Mouse (Mus musculus): ENCODE measurements around the gene Nab1. TPM values are rescaled to one million over a fixed set of nuclear protein-coding genes. Genes with fewer than 3 reads are reported as not detected.

The Nab1 gene
- polyA plus RNA-seq, 1 experiment from 2014 or later, result 32.3 TPM

GRCm38 (mm10) chr1:52501688-52502133, 1.2 kb upstream of the Nab1 start:
- 56% methylated on average over 10 of the region's 10 CpGs for WGBS
- ATAC-seq (ENCODE audit: insufficient number of reproducible peaks, insufficient read depth, low FRiP score, low read depth), result no peak

GRCm38 (mm10) chr1:52501090-52501489, 611 bp upstream of the Nab1 start:
- Histone ChIP-seq H3K4me1 (ENCODE audit: control insufficient read depth in 2 of 2, insufficient read depth in 2 of 2, low read length in 2 of 2) (peaks cover 0 to 16% of the 10 kb centered on the region in 2 experiments; a peak in 3 of 4 replicates), H3K4me2 (ENCODE audit: low read length) (peak overlapping the region; percentile 83), H3K36me3 (ENCODE audit: control insufficient read depth, insufficient read depth, low read length) (no peaks in the 10 kb centered on the region), H3K9ac (ENCODE audit: low read length) (peak overlapping the region; percentile 95; the same call in 1 of the 2 replicates), H3K27ac (replicated peaks in 1 of 2; ENCODE audit: control insufficient read depth in 1 of 2, insufficient read depth in 1 of 2, low read depth in 2 of 2, low read length in 2 of 2) (no peak overlapping the region; a peak in 1 of 4 replicates), H3K27me3 (ENCODE audit: control insufficient read depth, insufficient read depth, low read length) (no peaks in the 10 kb centered on the region), H3K4me3 (ENCODE audit: control insufficient read depth in 1 of 2, insufficient read depth in 1 of 2, low read depth in 1 of 2, low read length in 2 of 2) (peak overlapping the region; percentile 70 to 90; a peak in 3 of 4 replicates), H3K9me3 (ENCODE audit: control insufficient read depth, low read length) (no peaks in the 10 kb centered on the region)
- WGBS, result 55% methylated on average over 1 of the region's 1 CpGs
- no peak for ATAC-seq (ENCODE audit: insufficient number of reproducible peaks, insufficient read depth, low FRiP score, low read depth)

More at GRCm38 (mm10) chr1:52501688-52502133, 1.2 kb upstream of the Nab1 start:
- no peaks in the 10 kb centered on the region for H3K36me3 ChIP-seq (ENCODE audit: control insufficient read depth, insufficient read depth, low read length)
- H3K9me3 ChIP-seq (ENCODE audit: control insufficient read depth, low read length), result no peaks in the 10 kb centered on the region
- H3K4me3 ChIP-seq (ENCODE audit: control insufficient read depth in 1 of 2, insufficient read depth in 1 of 2, low read depth in 1 of 2, low read length in 2 of 2), result no peak overlapping the region
- no peaks in the 10 kb centered on the region for H3K27me3 ChIP-seq (ENCODE audit: control insufficient read depth, insufficient read depth, low read length)
- no peak overlapping the region for H3K27ac ChIP-seq (replicated peaks in 1 of 2; ENCODE audit: control insufficient read depth in 1 of 2, insufficient read depth in 1 of 2, low read depth in 2 of 2, low read length in 2 of 2)
- H3K9ac ChIP-seq (ENCODE audit: low read length), result no peak overlapping the region
- peaks cover 0 to 14% of the 10 kb centered on the region in 2 experiments; a peak in 3 of 4 replicates for H3K4me1 ChIP-seq (ENCODE audit: control insufficient read depth in 2 of 2, insufficient read depth in 2 of 2, low read length in 2 of 2)
- no peak overlapping the region for H3K4me2 ChIP-seq (ENCODE audit: low read length)

- H3K4me2 ChIP-seq (ENCODE audit: low read length), result peak overlapping the region; percentile 83
- peak overlapping the region; percentile 70 to 90 for H3K4me3 ChIP-seq (ENCODE audit: control insufficient read depth in 1 of 2, insufficient read depth in 1 of 2, low read depth in 1 of 2, low read length in 2 of 2)
- H3K36me3 ChIP-seq (ENCODE audit: control insufficient read depth, insufficient read depth, low read length), result no peaks in the 10 kb centered on the region
- H3K27ac ChIP-seq (replicated peaks in 1 of 2; ENCODE audit: control insufficient read depth in 1 of 2, insufficient read depth in 1 of 2, low read depth in 2 of 2, low read length in 2 of 2), result peak overlapping the region; percentile 74 to 94
- H3K9me3 ChIP-seq (ENCODE audit: control insufficient read depth, low read length), result no peaks in the 10 kb centered on the region
- H3K27me3 ChIP-seq (ENCODE audit: control insufficient read depth, insufficient read depth, low read length), result no peaks in the 10 kb centered on the region
- peak overlapping the region; percentile 95 for H3K9ac ChIP-seq (ENCODE audit: low read length)
- WGBS, result 1% methylated on average over 50 of the region's 68 CpGs
- peaks cover 4 to 27% of the 10 kb centered on the region in 2 experiments for H3K4me1 ChIP-seq (ENCODE audit: control insufficient read depth in 2 of 2, insufficient read depth in 2 of 2, low read length in 2 of 2)
- peak; percentile 40 for ATAC-seq (ENCODE audit: insufficient number of reproducible peaks, insufficient read depth, low FRiP score, low read depth)
Observed at GRCm38 (mm10) chr1:52499601-52500313, 722 bp downstream of the Nab1 start.

GRCm38 (mm10) chr1:52498786-52499450, 1.6 kb downstream of the Nab1 start:
- Histone ChIP-seq H3K4me1 (ENCODE audit: control insufficient read depth in 2 of 2, insufficient read depth in 2 of 2, low read length in 2 of 2) (peaks cover 4 to 27% of the 10 kb centered on the region in 2 experiments), H3K27ac (replicated peaks in 1 of 2; ENCODE audit: control insufficient read depth in 1 of 2, insufficient read depth in 1 of 2, low read depth in 2 of 2, low read length in 2 of 2) (peak overlapping the region in 1 of 2 experiments; percentile 94; a peak in 1 of 4 replicates), H3K36me3 (ENCODE audit: control insufficient read depth, insufficient read depth, low read length) (no peaks in the 10 kb centered on the region), H3K4me3 (ENCODE audit: control insufficient read depth in 1 of 2, insufficient read depth in 1 of 2, low read depth in 1 of 2, low read length in 2 of 2) (peak overlapping the region; percentile 31 to 90), H3K9me3 (ENCODE audit: control insufficient read depth, low read length) (no peaks in the 10 kb centered on the region), H3K9ac (ENCODE audit: low read length) (peak overlapping the region; percentile 95), H3K4me2 (ENCODE audit: low read length) (peak overlapping the region; percentile 83), H3K27me3 (ENCODE audit: control insufficient read depth, insufficient read depth, low read length) (no peaks in the 10 kb centered on the region)
- 13% methylated on average over 6 of the region's 6 CpGs for WGBS
- ATAC-seq (ENCODE audit: insufficient number of reproducible peaks, insufficient read depth, low FRiP score, low read depth), result no peak

- no peak overlapping the region for H3K27ac ChIP-seq (replicated peaks in 1 of 2; ENCODE audit: control insufficient read depth in 1 of 2, insufficient read depth in 1 of 2, low read depth in 2 of 2, low read length in 2 of 2)
- WGBS, result 72% methylated on average over 7 of the region's 7 CpGs
- H3K4me3 ChIP-seq (ENCODE audit: control insufficient read depth in 1 of 2, insufficient read depth in 1 of 2, low read depth in 1 of 2, low read length in 2 of 2), result no peak overlapping the region
- H3K27me3 ChIP-seq (ENCODE audit: control insufficient read depth, insufficient read depth, low read length), result no peaks in the 10 kb centered on the region
- H3K36me3 ChIP-seq (ENCODE audit: control insufficient read depth, insufficient read depth, low read length), result peaks cover 31% of the 10 kb centered on the region
- no peaks in the 10 kb centered on the region for H3K9me3 ChIP-seq (ENCODE audit: control insufficient read depth, low read length)
- H3K9ac ChIP-seq (ENCODE audit: low read length), result no peak overlapping the region
- H3K4me1 ChIP-seq (ENCODE audit: control insufficient read depth in 2 of 2, insufficient read depth in 2 of 2, low read length in 2 of 2), result peaks cover 5 to 14% of the 10 kb centered on the region in 2 experiments
- no peak overlapping the region for H3K4me2 ChIP-seq (ENCODE audit: low read length)
- ATAC-seq (ENCODE audit: insufficient number of reproducible peaks, insufficient read depth, low FRiP score, low read depth), result no peak
Observed at GRCm38 (mm10) chr1:52489538-52490181, 10.8 kb downstream of the Nab1 start.

GRCm38 (mm10) chr1:52484980-52485379, 15.5 kb downstream of the Nab1 start:
- H3K4me2 ChIP-seq (ENCODE audit: low read length), result no peak overlapping the region
- 91% methylated on average over 4 of the region's 4 CpGs for WGBS
- H3K36me3 ChIP-seq (ENCODE audit: control insufficient read depth, insufficient read depth, low read length), result peaks cover 39% of the 10 kb centered on the region

GRCm38 (mm10) chr1:52474291-52474690, 26.2 kb downstream of the Nab1 start:
- Histone ChIP-seq H3K4me3 (ENCODE audit: control insufficient read depth in 1 of 2, insufficient read depth in 1 of 2, low read depth in 1 of 2, low read length in 2 of 2) (no peak overlapping the region), H3K27me3 (ENCODE audit: control insufficient read depth, insufficient read depth, low read length) (no peaks in the 10 kb centered on the region), H3K9ac (ENCODE audit: low read length) (no peak overlapping the region), H3K4me2 (ENCODE audit: low read length) (no peak overlapping the region), H3K27ac (replicated peaks in 1 of 2; ENCODE audit: control insufficient read depth in 1 of 2, insufficient read depth in 1 of 2, low read depth in 2 of 2, low read length in 2 of 2) (no peak overlapping the region), H3K9me3 (ENCODE audit: control insufficient read depth, low read length) (no peaks in the 10 kb centered on the region), H3K4me1 (ENCODE audit: control insufficient read depth in 2 of 2, insufficient read depth in 2 of 2, low read length in 2 of 2) (no peaks in the 10 kb centered on the region), H3K36me3 (ENCODE audit: control insufficient read depth, insufficient read depth, low read length) (peaks cover 47% of the 10 kb centered on the region)
- WGBS, result 68% methylated on average over 1 of the region's 1 CpGs
- no peak for ATAC-seq (ENCODE audit: insufficient number of reproducible peaks, insufficient read depth, low FRiP score, low read depth)

More at GRCm38 (mm10) chr1:52484980-52485379, 15.5 kb downstream of the Nab1 start:
- no peak overlapping the region for H3K4me3 ChIP-seq (ENCODE audit: control insufficient read depth in 1 of 2, insufficient read depth in 1 of 2, low read depth in 1 of 2, low read length in 2 of 2)
- no peaks in the 10 kb centered on the region for H3K9me3 ChIP-seq (ENCODE audit: control insufficient read depth, low read length)
- H3K27me3 ChIP-seq (ENCODE audit: control insufficient read depth, insufficient read depth, low read length), result no peaks in the 10 kb centered on the region
- H3K27ac ChIP-seq (replicated peaks in 1 of 2; ENCODE audit: control insufficient read depth in 1 of 2, insufficient read depth in 1 of 2, low read depth in 2 of 2, low read length in 2 of 2), result no peak overlapping the region
- H3K4me1 ChIP-seq (ENCODE audit: control insufficient read depth in 2 of 2, insufficient read depth in 2 of 2, low read length in 2 of 2), result no peaks in the 10 kb centered on the region
- H3K9ac ChIP-seq (ENCODE audit: low read length), result no peak overlapping the region
- no peak for ATAC-seq (ENCODE audit: insufficient number of reproducible peaks, insufficient read depth, low FRiP score, low read depth)

Data from heart, embryonic 14.5 days (tissue).